Mouse (Mus musculus): ENCODE data around the gene Map3k5.

- TF ChIP-seq CTCF (conservative IDR thresholded peaks at IDR 0.05; ENCODE audit: insufficient read depth, insufficient read length, low read depth, low read length) (no peak), POLR2A (IDR thresholded peaks at IDR 0.05; ENCODE audit: low read depth, low read length) (no peak)
Measured at GRCm38 (mm10) chr10:20031936-20032335, 97.7 kb downstream of the Map3k5 start.
